Mouse (Mus musculus) gastrocnemius, postnatal 4 days (tissue): ENCODE measurements around the gene Gm20441. TPM values are rescaled to one million over a fixed set of nuclear protein-coding genes. Genes with fewer than 3 reads are reported as not detected.
"Not testable (repeated sequence)": the region's sequence is repeated elsewhere in the genome, so short reads cannot be mapped to it uniquely, and the experiment has no call there.

ENCODE experiments used
- DNase-seq, 2 experiments: peaks; one replicate each; pipeline ENCODE4 v3.0.0; 2021 to 2022; ENCODE audit warnings: low spot score in 2 of 2, mixed read lengths in 2 of 2
- total RNA-seq, 2 experiments: library from RNA; stranded (reverse); gene quantifications; 2 replicates each; pipeline ENCODE4 v1.2.3; 2021

Gm20441 gene
- total RNA-seq, 2 experiments from 2014 or later: not detected

DNA sequence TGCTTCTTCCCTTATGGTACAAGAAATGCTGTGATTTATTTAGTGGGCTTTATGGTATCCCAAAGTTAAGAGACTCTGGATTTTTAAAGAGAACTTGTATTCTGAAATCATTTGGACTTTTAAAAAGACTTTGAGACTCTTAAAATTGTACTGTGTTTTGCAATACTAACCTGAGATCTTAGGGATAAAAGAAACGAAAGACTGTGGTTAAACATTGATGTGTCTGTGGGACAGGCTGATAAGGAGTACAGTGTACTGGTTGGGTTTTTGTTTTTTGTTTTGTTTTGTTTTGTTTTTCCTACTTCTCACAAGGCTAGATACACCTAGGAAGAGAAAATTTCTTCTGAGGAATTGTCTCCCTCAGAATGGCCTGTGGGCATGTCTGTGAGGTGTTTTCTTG lies 4.7 kb upstream of the Gm20441 start:
- no peak for DNase-seq

DNA sequence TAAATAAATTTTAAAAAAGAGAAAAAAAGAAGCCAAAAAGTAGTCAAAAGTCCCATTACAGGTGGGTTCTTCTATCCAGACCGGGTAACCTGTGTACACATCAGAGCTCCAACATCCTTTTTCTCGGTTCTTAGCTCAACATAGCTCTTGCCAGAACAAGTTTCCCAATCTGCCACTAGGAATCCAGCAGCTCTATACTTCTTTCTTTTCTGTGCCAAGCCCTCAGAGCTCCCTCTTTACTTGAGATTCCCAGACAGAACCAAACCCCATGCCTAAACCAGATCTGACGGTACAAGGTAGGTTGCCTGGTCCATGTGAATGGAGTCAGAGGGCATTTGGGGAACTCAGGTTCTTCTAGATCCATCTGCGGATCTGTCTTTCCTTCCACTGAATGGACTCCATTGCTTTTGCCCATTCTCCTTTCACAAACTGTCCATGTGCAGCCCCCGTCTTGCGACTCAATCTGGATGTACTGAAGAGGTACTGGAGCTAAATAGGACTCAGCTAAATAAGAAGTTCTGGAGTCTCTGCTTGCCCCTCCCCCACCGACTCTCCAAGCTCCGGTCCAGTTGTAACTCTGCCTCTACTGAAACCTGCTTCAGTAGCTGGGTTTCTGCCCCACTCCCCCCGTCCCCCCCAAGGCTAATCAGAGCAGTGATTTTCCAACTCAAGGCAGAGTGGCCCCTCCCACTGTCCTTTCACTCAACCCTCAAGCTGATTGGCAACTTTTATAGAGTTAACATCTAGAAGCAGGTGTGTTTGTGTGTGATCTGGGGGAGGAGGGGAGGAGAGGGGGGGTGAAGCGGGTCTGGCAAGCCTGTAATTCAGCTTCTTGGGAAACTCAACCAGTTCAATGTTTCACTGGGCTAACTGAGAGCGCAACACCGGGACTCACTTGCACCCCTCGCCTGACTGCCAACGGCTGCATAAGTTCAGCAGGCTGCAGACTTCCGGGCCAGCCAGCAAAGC lies 1.3 kb downstream of the Gm20441 start:
- DNase-seq: no peak

- no peak for DNase-seq
These were observed 2.9 kb downstream of the Gm20441 start for GRCm38 (mm10) chr10:75777885-75778284.

- DNase-seq: no peak
These were observed 4.2 kb downstream of the Gm20441 start for GRCm38 (mm10) chr10:75776562-75776961.

GRCm38 (mm10) chr10:75774587-75774986 lies 6.2 kb downstream of the Gm20441 start:
- DNase-seq: no peak

DNA sequence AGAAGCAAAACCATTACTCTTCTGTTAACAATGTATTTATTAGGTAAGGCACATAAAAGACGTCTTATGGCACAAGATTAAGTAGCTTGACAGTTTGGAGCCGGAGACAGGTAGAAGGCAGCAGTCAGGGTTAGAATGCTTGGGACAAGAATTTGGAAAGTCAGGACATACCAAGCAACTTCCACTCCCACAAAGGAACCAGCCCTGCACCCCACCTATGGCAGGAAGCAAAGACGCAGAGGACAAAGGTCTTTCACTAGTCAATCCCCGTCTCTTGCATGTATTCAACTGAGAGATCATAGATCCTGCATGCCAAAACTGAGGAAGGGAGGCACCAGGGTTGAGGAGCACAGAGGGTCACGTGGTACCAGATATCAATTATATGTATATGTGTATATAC lies 6.7 kb downstream of the Gm20441 start:
- DNase-seq: no peak

DNA sequence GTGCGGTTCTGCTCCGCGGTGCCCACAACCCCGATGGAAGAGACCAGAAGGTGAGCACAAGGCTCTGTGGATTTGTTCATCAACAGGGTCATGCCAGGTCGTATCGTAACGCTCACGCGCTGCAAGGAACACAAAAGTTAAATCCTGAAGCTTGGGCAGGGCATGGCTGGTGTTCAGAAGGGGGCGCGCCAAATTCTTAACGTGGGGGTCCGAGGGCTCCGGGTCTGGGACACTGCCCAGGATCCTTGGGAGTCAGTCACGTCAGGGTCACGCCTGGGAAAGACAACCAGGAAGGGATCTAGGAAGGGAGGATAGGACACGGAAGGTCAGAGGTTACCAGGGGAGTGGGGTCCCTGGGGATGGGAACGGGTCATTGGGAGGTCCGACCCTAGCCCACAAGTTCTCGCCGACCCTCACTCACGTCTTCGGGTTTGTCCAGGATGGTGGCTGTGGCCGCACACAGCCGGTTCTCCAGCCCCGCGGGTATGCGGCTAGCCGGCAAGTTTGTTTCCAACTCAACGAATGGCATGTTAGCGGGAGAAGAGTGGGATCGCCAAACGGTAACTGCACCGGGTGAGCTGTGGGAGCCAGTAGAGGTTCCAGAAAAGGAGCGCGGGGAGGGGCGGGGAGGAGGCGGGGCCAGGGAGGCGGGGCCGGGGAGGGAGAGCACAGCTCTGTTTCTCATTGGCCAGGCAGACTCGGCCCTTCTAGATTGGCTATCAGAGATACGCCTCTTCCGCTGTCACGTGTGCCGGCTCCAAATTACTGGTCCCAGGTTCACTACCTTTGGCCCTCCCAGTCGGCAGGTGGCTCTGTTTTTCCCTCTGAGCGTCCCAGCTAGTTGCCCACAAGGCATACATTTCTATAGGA lies 7.7 kb downstream of the Gm20441 start, which contains the start of gene Ddt:
Ddt (minus strand) TSS at position 620 of the 870 bp plus-strand sequence.
- peak; percentile 68 to 86 for DNase-seq

GRCm38 (mm10) chr10:75767756-75768155 lies 13.0 kb downstream of the Gm20441 start:
- DNase-seq: not testable (repeated sequence)

- no peak for DNase-seq
These were observed 13.9 kb downstream of the Gm20441 start for GRCm38 (mm10) chr10:75766856-75767255.

DNA sequence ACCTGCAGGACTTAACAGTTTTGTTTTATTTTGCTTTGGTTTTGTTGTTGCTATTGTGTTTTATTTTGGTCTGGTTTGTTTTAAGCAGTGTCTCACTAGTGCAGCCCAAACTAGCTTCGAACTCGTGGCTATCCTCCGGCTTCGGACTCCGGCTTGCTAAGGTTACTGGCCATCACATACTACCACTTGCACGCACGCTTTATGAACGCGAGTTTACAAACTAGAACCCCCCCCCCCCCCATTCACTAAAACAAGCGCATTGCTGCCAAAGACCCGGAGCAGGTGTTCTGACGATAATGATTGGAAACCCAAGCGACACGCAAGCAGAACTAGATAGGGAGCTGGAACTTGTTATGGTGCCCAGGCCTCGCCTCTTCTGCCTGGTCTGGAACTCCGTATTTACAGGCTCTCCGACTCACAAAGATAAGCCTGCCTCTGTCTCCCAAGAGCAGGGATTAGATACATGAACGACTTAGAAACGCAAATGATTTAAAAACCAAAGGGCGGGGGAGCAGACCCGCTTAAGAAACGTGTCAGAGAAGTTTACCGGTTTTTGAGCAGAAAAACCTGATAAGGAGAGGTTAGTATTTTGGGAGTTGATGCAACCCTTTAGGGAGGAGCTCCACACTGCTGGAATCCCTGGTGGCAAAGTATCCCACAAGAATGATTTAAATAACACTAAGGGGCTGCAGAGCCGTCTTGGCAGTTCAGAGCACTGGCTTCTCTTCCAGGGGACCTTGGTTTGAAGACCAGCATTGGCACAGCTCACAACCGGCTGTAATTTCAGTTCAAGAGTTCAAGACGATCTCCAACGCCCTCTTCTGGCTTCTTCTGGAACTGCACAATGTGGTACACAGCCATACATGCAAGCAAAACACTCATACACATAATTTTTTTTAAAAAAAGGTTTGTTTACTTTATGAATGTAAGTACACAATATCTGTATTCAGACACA lies 16.0 kb downstream of the Gm20441 start:
- DNase-seq: peak; percentile 35 to 68

DNA sequence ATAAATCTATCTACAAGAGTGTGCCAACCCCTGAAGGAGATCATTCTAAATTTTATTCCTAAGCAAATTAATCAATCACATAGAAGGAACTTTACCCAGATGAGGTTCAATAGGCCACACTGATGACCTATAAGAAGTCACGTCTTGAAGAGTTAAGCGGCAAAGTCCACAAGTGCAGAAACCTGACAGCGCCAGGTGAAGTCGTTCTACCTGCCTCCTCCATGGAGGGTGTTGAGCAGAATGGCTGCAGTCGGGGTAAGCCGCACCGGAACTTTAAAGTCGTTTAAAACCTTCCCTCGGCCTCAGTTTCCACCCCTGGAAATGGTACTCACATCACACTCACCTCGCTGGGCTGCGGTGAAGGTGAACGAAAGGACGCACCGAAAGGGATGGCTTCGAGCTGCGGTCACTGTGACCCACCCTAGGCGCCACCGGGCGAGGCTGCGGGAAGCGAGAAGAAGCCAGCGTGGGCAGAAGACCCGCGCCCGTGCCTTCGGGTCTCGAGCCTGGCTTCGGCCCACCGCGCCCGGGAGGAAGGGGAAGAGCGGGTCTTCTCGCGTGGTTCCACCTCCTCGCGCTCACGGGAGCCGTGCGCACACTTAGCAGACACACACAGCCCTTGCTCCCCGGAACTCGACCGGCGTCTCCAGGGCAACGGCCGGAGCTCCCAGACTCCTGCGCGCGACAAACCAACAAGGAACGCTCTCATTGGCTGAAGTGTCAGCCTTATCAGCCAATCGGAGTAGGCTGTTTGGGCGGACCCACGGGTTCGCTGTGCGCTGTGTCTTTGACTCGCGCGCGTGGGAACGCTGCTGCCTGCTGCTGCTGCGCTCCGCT lies 16.9 kb downstream of the Gm20441 start, which contains the start of gene Cabin1:
Cabin1 (minus strand) TSS at position 660 of the 837 bp plus-strand sequence.
- DNase-seq: peak; percentile 86 to 95

DNA sequence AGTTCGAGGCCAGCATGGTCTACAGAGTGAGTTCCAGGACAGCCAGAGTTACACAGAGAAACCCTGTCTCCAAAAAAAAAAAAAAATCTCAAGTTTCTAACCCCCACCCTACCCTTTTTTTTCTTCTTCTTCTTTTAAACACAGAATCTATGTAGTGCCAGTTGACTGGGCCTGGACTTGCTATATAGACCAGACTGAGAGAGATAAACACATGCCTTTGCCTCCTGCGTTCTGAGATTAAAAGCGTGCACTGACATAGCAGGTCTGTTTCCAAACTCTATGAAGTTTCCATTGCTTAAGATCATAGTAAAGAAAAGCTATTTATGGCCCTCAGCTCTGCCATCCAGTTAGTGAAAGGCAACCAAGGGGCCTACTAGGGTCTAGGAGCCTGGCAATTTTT lies 18.3 kb downstream of the Gm20441 start:
- DNase-seq: no peak

- DNase-seq: no peak
These were observed 20.4 kb downstream of the Gm20441 start for GRCm38 (mm10) chr10:75760311-75760710.

- DNase-seq: no peak
These were observed 24.0 kb downstream of the Gm20441 start for GRCm38 (mm10) chr10:75756719-75757118.

DNA sequence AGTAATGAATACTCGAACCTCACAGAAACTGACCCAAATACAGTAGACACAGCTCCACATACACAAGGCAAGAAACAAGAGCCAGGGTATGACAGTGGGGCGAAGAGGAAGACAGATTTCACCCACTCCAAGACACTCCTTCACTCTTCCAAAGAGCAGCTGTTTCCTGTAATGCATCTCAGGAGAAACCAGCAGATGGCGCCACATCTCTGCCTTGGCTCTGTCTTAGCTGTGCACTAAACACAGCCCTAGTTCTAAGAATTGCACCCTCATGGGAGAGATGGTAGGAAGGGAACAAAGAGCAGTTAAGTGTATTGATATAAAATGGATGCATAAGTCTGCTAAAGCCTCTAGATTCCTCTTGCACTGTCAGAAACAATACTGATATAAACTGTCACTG lies 36.7 kb downstream of the Gm20441 start:
- DNase-seq: peak; percentile 50 to 83

GRCm38 (mm10) chr10:75743369-75743768 lies 37.4 kb downstream of the Gm20441 start:
- no peak for DNase-seq

GRCm38 (mm10) chr10:75740866-75741265 lies 39.9 kb downstream of the Gm20441 start:
- DNase-seq: no peak

DNA sequence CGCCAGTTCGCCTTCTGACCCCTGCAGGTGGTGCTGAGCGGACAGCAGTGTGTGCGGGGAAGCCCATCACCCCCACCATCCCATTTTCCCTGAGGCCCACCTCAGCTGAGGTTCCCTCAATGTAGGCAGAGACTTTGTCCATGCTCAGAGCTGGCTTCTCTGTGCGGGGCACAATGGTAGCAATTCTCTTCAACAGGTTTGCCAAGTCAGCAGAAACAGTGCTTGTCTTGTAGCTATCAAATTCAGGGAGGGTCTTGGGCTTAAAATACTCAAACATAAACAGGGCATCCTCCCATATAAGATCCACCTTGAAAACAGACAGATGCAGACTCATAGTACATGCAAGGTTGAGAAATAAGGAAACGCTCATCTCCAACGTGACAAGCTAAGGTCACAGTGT lies 55.3 kb downstream of the Gm20441 start:
- no peak for DNase-seq
